Mouse (Mus musculus): ENCODE measurements at regions not wholly inside any gene's neighbourhood (a gene's known extent, or its start where the extent isn't known, plus 50 kb on each side); places are given as distances from the start of the nearest gene placed in this dataset.

DNA sequence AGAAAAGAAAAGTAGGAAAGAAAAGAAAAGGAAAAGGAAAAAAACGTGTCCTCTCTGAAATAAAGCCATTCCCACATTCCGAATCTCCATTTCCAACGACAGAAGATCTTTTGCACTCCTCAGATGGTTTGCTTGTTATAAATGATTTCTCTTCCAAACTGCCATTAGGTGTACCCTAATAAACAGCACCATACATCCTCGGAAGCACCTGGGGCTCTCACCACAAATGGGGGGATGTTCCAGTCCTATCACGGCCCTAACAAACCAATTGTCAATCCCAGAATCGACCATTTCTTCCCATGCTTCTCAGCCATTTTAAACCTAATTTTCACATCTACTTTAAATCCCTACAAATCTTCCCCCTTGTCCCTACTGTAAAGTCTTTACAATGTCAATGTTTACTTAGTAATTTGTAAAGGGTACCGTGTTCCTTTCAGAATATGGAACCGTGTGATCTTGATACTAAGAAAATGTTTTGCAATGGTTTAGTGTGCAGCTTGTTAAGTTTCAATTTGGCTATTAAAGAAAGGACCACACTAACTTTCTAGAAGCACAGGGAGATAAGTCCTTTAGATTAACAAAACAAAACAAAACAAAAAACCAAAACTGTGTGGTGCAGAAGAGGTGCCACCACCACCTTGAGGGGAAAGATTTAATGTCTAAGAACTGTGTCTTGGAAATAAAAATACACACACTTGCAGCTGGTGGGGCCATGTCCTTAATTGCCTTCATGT, 66.6 kb upstream of the Chd2 start:
- TF ChIP-seq CTCF (IDR thresholded peaks at IDR 0.05; ENCODE audit: low read depth) (no peak), EP300 (IDR thresholded peaks at IDR 0.05; ENCODE audit: low read depth) (no peak)

All from heart, postnatal 0 days (tissue).